Mouse (Mus musculus) hindbrain, embryonic 12.5 days (tissue): ENCODE measurements around the gene Pik3r1. TPM values are rescaled to one million over a fixed set of nuclear protein-coding genes. Genes with fewer than 3 reads are reported as not detected.

Source experiments
- ATAC-seq: fragments of 200-750 bp; cut with Nextera tagmentation; 2 replicates; pipeline ENCODE4 v1.8.0; 2017; ENCODE audit warnings: moderate TSS enrichment; ENCODE audit not compliant: low FRiP score
- H3K27ac ChIP-seq: fragments of 300-500 bp; sonication (generic); 2 replicates; pipeline ENCODE4 v1.5.1; 2016; ENCODE audit warnings: mild to moderate bottlenecking
- H3K27me3 ChIP-seq: fragments of 300-500 bp; sonication (generic); 2 replicates; pipeline ENCODE4 v1.6.1; 2016; ENCODE audit warnings: mild to moderate bottlenecking
- H3K36me3 ChIP-seq: fragments of 300-500 bp; sonication (generic); 2 replicates; pipeline ENCODE4 v1.6.1; 2016; ENCODE audit warnings: mild to moderate bottlenecking
- H3K4me1 ChIP-seq: fragments of 300-500 bp; sonication (generic); 2 replicates; pipeline ENCODE4 v1.6.1; 2016
- H3K4me2 ChIP-seq: fragments of 300-500 bp; sonication (generic); replicated peaks from 2 replicates; pipeline ENCODE4 v1.6.1; 2016; ENCODE audit warnings: mild to moderate bottlenecking
- H3K4me3 ChIP-seq: fragments of 300-500 bp; sonication (generic); 2 replicates; pipeline ENCODE4 v1.5.1; 2016; ENCODE audit warnings: mild to moderate bottlenecking
- H3K9ac ChIP-seq: fragments of 300-500 bp; sonication (generic); 2 replicates; pipeline ENCODE4 v1.6.1; 2016; ENCODE audit warnings: mild to moderate bottlenecking, moderate library complexity
- H3K9me3 ChIP-seq: fragments of 300-500 bp; sonication (generic); replicated peaks from 2 replicates; pipeline ENCODE4 v1.6.1; 2016; ENCODE audit warnings: mild to moderate bottlenecking
- WGBS: fragments of 180-500 bp; shearing (Covaris S2); methylation state at CpG from one replicate; pipeline ENCODE4 v1.1.7; 2016; 5-methylcytosine and 5-hydroxymethylcytosine counted together
- polyA plus RNA-seq: library from polyadenylated mRNA; unstranded; fragments of >200 nt; fragmentation: Nextera tagmentation; extraction: Ambion mirVana; gene quantifications from 2 replicates; pipeline ENCODE4 v1.2.1, GENCODE M21; 2016

Pik3r1 gene
- polyA plus RNA-seq, 1 experiment from 2014 or later, result 31.4 TPM

GRCm38 (mm10) chr13:101731777-101732176 is 36.2 kb downstream of the Pik3r1 start:
- H3K9ac ChIP-seq, result no peak overlapping the region
- 88% methylated on average over 7 of the region's 7 CpGs for WGBS
- ATAC-seq, result no peak
- no peaks in the 10 kb centered on the region for H3K9me3 ChIP-seq
- H3K36me3 ChIP-seq, result no peaks in the 10 kb centered on the region
- no peak overlapping the region for H3K4me3 ChIP-seq
- H3K27me3 ChIP-seq, result no peaks in the 10 kb centered on the region
- H3K4me1 ChIP-seq, result peaks cover 19% of the 10 kb centered on the region
- H3K27ac ChIP-seq, result no peak overlapping the region
- no peak overlapping the region for H3K4me2 ChIP-seq

- WGBS, result 73% methylated on average over 8 of the region's 8 CpGs
- H3K27ac ChIP-seq, result no peak overlapping the region
- no peak overlapping the region for H3K9ac ChIP-seq
- no peaks in the 10 kb centered on the region for H3K9me3 ChIP-seq
- peaks cover 16% of the 10 kb centered on the region for H3K4me1 ChIP-seq
- H3K4me2 ChIP-seq, result no peak overlapping the region
- no peaks in the 10 kb centered on the region for H3K36me3 ChIP-seq
- no peaks in the 10 kb centered on the region for H3K27me3 ChIP-seq
- no peak overlapping the region for H3K4me3 ChIP-seq
- no peak for ATAC-seq
Observed at GRCm38 (mm10) chr13:101730351-101730750, 37.7 kb downstream of the Pik3r1 start.

- no peak overlapping the region for H3K27ac ChIP-seq
- ATAC-seq, result peak; percentile 72; the same call in 1 of the 2 replicates
- no peak overlapping the region for H3K9ac ChIP-seq
Observed at GRCm38 (mm10) chr13:101729248-101730055, 38.6 kb downstream of the Pik3r1 start.

GRCm38 (mm10) chr13:101728816-101729215 is 39.2 kb downstream of the Pik3r1 start:
- no peak overlapping the region for H3K9ac ChIP-seq
- H3K4me2 ChIP-seq, result no peak overlapping the region
- H3K27me3 ChIP-seq, result no peaks in the 10 kb centered on the region
- peaks cover 16% of the 10 kb centered on the region for H3K4me1 ChIP-seq
- no peak overlapping the region for H3K27ac ChIP-seq
- WGBS, result 63% methylated on average over 7 of the region's 7 CpGs
- no peak overlapping the region for H3K4me3 ChIP-seq
- ATAC-seq, result no peak
- H3K9me3 ChIP-seq, result no peaks in the 10 kb centered on the region
- no peaks in the 10 kb centered on the region for H3K36me3 ChIP-seq

More at GRCm38 (mm10) chr13:101729248-101730055, 38.6 kb downstream of the Pik3r1 start:
- Histone ChIP-seq H3K9me3 (no peaks in the 10 kb centered on the region), H3K4me1 (peaks cover 16% of the 10 kb centered on the region), H3K4me3 (no peak overlapping the region), H3K4me2 (no peak overlapping the region), H3K27me3 (no peaks in the 10 kb centered on the region), H3K36me3 (no peaks in the 10 kb centered on the region)
- 55% methylated on average over 4 of the region's 4 CpGs for WGBS

GRCm38 (mm10) chr13:101728300-101728699 is 39.7 kb downstream of the Pik3r1 start:
- peaks cover 16% of the 10 kb centered on the region for H3K4me1 ChIP-seq
- H3K27ac ChIP-seq, result no peak overlapping the region
- WGBS, result 76% methylated on average over 3 of the region's 3 CpGs
- ATAC-seq, result no peak
- H3K4me2 ChIP-seq, result no peak overlapping the region
- H3K27me3 ChIP-seq, result no peaks in the 10 kb centered on the region
- H3K9me3 ChIP-seq, result no peaks in the 10 kb centered on the region
- no peaks in the 10 kb centered on the region for H3K36me3 ChIP-seq
- H3K4me3 ChIP-seq, result no peak overlapping the region
- no peak overlapping the region for H3K9ac ChIP-seq

GRCm38 (mm10) chr13:101727837-101728236 is 40.2 kb downstream of the Pik3r1 start:
- peaks cover 16% of the 10 kb centered on the region for H3K4me1 ChIP-seq
- no peak for ATAC-seq
- H3K9me3 ChIP-seq, result no peaks in the 10 kb centered on the region
- no peak overlapping the region for H3K4me3 ChIP-seq
- WGBS, result 60% methylated on average over 5 of the region's 5 CpGs
- no peaks in the 10 kb centered on the region for H3K27me3 ChIP-seq
- no peak overlapping the region for H3K4me2 ChIP-seq
- H3K36me3 ChIP-seq, result no peaks in the 10 kb centered on the region
- H3K9ac ChIP-seq, result no peak overlapping the region
- H3K27ac ChIP-seq, result no peak overlapping the region

GRCm38 (mm10) chr13:101726922-101727321 is 41.1 kb downstream of the Pik3r1 start:
- ATAC-seq, result no peak
- WGBS, result 94% methylated on average over 3 of the region's 3 CpGs
- Histone ChIP-seq H3K36me3 (no peaks in the 10 kb centered on the region), H3K9me3 (no peaks in the 10 kb centered on the region), H3K27ac (no peak overlapping the region), H3K4me3 (no peak overlapping the region), H3K4me1 (peaks cover 16% of the 10 kb centered on the region), H3K4me2 (no peak overlapping the region), H3K27me3 (no peaks in the 10 kb centered on the region), H3K9ac (no peak overlapping the region)

GRCm38 (mm10) chr13:101721901-101722595 is 46.0 kb downstream of the Pik3r1 start:
- Histone ChIP-seq H3K4me2 (no peak overlapping the region), H3K9ac (no peak overlapping the region), H3K4me3 (no peak overlapping the region), H3K4me1 (peaks cover 12% of the 10 kb centered on the region), H3K36me3 (no peaks in the 10 kb centered on the region), H3K27ac (no peak overlapping the region), H3K9me3 (no peaks in the 10 kb centered on the region), H3K27me3 (no peaks in the 10 kb centered on the region)
- no peak for ATAC-seq
- 91% methylated on average over 9 of the region's 9 CpGs for WGBS

GRCm38 (mm10) chr13:101721154-101721553 is 46.9 kb downstream of the Pik3r1 start:
- 95% methylated on average over 1 of the region's 2 CpGs for WGBS
- ATAC-seq, result no peak

GRCm38 (mm10) chr13:101719312-101719870 is 48.6 kb downstream of the Pik3r1 start:
- H3K4me1 ChIP-seq, result peaks cover 12% of the 10 kb centered on the region
- H3K9me3 ChIP-seq, result no peaks in the 10 kb centered on the region
- no peaks in the 10 kb centered on the region for H3K36me3 ChIP-seq
- H3K27ac ChIP-seq, result no peak overlapping the region
- H3K4me2 ChIP-seq, result peak overlapping the region; percentile 37
- 6% methylated on average over 11 of the region's 11 CpGs for WGBS
- ATAC-seq, result peak; percentile 53
- H3K27me3 ChIP-seq, result no peaks in the 10 kb centered on the region
- H3K9ac ChIP-seq, result no peak overlapping the region
- H3K4me3 ChIP-seq, result no peak overlapping the region

More at GRCm38 (mm10) chr13:101721154-101721553, 46.9 kb downstream of the Pik3r1 start:
- H3K9me3 ChIP-seq, result no peaks in the 10 kb centered on the region
- H3K27ac ChIP-seq, result no peak overlapping the region
- H3K36me3 ChIP-seq, result no peaks in the 10 kb centered on the region
- H3K4me1 ChIP-seq, result peaks cover 12% of the 10 kb centered on the region
- no peak overlapping the region for H3K4me3 ChIP-seq
- no peak overlapping the region for H3K9ac ChIP-seq
- H3K27me3 ChIP-seq, result no peaks in the 10 kb centered on the region
- H3K4me2 ChIP-seq, result no peak overlapping the region

- WGBS, result 56% methylated on average over 7 of the region's 7 CpGs
- H3K4me1 ChIP-seq, result peaks cover 12% of the 10 kb centered on the region
- H3K4me3 ChIP-seq, result no peak overlapping the region
- H3K27ac ChIP-seq, result no peak overlapping the region
- no peak for ATAC-seq
- H3K9ac ChIP-seq, result no peak overlapping the region
- H3K27me3 ChIP-seq, result no peaks in the 10 kb centered on the region
- no peaks in the 10 kb centered on the region for H3K36me3 ChIP-seq
- peak overlapping the region; percentile 37 for H3K4me2 ChIP-seq
- H3K9me3 ChIP-seq, result no peaks in the 10 kb centered on the region
Observed at GRCm38 (mm10) chr13:101718744-101719143, 49.3 kb downstream of the Pik3r1 start.

- Histone ChIP-seq H3K27ac (no peak overlapping the region), H3K4me3 (no peak overlapping the region), H3K9me3 (no peaks in the 10 kb centered on the region), H3K4me2 (no peak overlapping the region), H3K27me3 (no peaks in the 10 kb centered on the region), H3K4me1 (peaks cover 12% of the 10 kb centered on the region), H3K36me3 (no peaks in the 10 kb centered on the region), H3K9ac (no peak overlapping the region)
- WGBS, result 85% methylated on average over 6 of the region's 6 CpGs
- no peak for ATAC-seq
Observed at GRCm38 (mm10) chr13:101717836-101718235, 50.2 kb downstream of the Pik3r1 start.
